Mouse (Mus musculus) stomach, adult 2 months (tissue): ENCODE results near the gene Mrpl43. TPM values are rescaled to one million over a fixed set of nuclear protein-coding genes. Genes with fewer than 3 reads are reported as not detected.

ENCODE experiments used
- polyA plus RNA-seq: library from polyadenylated mRNA; depleted of rRNA; stranded (reverse); fragments of >200 nt; gene quantifications from 2 replicates; pipeline ENCODE4 v1.2.3, GENCODE M21; 2012; rRNA removed

Gene Mrpl43
- polyA plus RNA-seq = 76.7 and 110 TPM in 2 replicates

GRCm38 (mm10) chr19:45005957-45006712 lies at the start of gene Mrpl43:
Mrpl43 (minus strand) TSS chr19:45006442.

GRCm38 (mm10) chr19:45047417-45047934 lies 41.2 kb upstream of the Mrpl43 start, which contains the start of gene Sfxn3:
Sfxn3 (plus strand) TSS chr19:45047503.

GRCm38 (mm10) chr19:45045651-45046050 lies 39.4 kb upstream of the Mrpl43 start, which contains the start of gene Pdzd7:
Pdzd7 (minus strand) TSS chr19:45045717.

GRCm38 (mm10) chr19:45014335-45014971 lies 8.2 kb upstream of the Mrpl43 start, which contains the start of gene Lzts2:
Lzts2 (plus strand) TSS chr19:45014414.

GRCm38 (mm10) chr19:45005444-45005843 lies 798 bp downstream of the Mrpl43 start, which contains the start of gene Twnk:
Twnk (plus strand) TSS chr19:45005663.

GRCm38 (mm10) chr19:44988831-44989566 lies 17.2 kb downstream of the Mrpl43 start, which contains the start of gene Sema4g:
Sema4g (plus strand) TSS chr19:44989101.

Other genes with a start within 250 kb of the Mrpl43 start
- gene Slf2, start 75.3 kb downstream of the Mrpl43 start, polyA plus RNA-seq = 9.9 and 14.2 TPM in 2 replicates
- 15.0 and 22.8 TPM in 2 replicates for gene Sema4g, start 17.3 kb downstream of the Mrpl43 start, polyA plus RNA-seq
- gene Twnk, start 779 bp downstream of the Mrpl43 start, polyA plus RNA-seq = 2.2 and 2.3 TPM in 2 replicates
- gene Lzts2, start 8.0 kb upstream of the Mrpl43 start, polyA plus RNA-seq = 103 and 131 TPM in 2 replicates
- gene Pdzd7, start 39.3 kb upstream of the Mrpl43 start, polyA plus RNA-seq = 2.9 and 3.2 TPM in 2 replicates
- 22.8 and 22.9 TPM in 2 replicates for gene Sfxn3, start 41.1 kb upstream of the Mrpl43 start, polyA plus RNA-seq
- 5.0 and 6.8 TPM in 2 replicates for gene Kazald1, start 68.8 kb upstream of the Mrpl43 start, polyA plus RNA-seq
- gene Tlx1, start 144.2 kb upstream of the Mrpl43 start, polyA plus RNA-seq = 0.03 TPM in 1 of 2 replicates, not detected in the other
- gene Lbx1, start 229.4 kb upstream of the Mrpl43 start, polyA plus RNA-seq = 0.03 and 0.08 TPM in 2 replicates